Mouse (Mus musculus): ENCODE data around the gene Pih1d2.
"Not testable (repeated sequence)": the region's sequence is repeated elsewhere in the genome, so short reads cannot be mapped to it uniquely, and the experiment has no call there.

Gene Pih1d2

GRCm38 (mm10) chr9:50617794-50618330, 741 bp downstream of the Pih1d2 start:
- DNase-seq (ENCODE audit: low spot score): no peak

- DNase-seq (ENCODE audit: low spot score): not testable (repeated sequence)
Measured at GRCm38 (mm10) chr9:50630903-50631302, 13.8 kb downstream of the Pih1d2 start.

GRCm38 (mm10) chr9:50632016-50632688, 15.0 kb downstream of the Pih1d2 start:
- DNase-seq (ENCODE audit: low spot score): no peak

DNA sequence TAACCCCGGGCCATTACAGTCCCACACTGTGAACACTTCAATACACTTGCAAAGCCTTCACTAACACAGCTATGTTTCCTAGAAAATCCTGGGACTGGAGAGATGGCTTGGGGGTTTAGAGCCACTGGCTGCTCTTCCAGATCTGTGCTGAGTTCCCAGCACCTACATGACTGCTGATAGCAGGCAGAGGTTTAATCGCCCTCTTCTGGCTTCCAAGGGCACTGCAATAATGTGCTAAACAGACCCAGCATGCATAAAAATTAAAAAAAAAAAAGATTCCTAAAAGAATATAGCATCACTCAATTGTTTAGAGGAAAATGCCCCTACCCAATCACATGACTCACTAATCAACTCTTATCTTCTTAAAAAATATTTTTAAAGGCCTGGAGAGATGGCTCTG, 15.9 kb downstream of the Pih1d2 start:
- no peak for DNase-seq (ENCODE audit: low spot score)

DNA sequence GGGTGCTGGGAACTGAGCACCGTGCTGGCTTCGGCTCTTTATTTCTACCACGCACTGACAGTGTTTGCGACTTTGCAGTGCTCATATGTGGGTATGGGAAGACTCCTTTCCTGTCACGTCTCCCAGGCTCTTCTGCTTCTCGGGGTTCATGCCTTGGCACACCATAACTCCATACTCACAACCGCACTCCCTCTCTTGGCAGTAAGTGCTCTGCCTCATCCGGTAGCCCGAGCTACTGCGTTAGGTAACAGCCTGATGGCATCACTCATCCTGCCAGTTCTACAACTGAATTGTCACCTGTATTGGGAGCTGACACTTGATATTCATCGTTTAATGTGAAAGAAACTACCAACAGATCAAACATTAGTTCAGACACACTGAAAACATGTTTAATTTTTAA, 17.1 kb downstream of the Pih1d2 start:
- DNase-seq (ENCODE audit: low spot score): no peak

DNA sequence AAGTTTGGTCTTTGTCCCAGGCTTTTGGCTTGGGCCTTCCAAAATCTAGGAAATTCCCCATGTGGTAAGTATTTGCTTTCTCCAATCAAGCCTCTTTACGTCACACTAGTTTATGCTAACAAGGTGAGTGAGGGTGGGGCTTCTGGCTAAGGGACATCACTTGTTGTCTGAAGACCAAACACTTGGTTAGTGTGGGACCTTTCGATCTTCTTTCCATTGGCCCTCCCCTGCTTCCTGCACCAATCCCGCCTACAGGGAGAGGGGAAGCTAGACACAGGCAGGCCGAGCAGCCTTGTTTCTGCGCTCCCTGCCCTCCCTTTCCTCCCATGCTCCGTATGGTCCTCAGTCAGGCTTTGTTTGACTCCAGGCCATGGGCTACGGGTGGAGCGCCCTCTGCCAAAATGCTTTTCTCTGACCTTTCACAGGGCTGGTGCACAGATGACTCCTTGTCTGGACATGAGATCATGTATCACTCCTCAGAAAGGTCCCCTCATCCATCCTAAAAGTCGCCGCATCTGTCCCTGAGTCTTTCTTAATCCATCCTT, 29.8 kb downstream of the Pih1d2 start:
- no peak for DNase-seq (ENCODE audit: low spot score)

GRCm38 (mm10) chr9:50650503-50650902, 33.4 kb downstream of the Pih1d2 start:
- no peak for DNase-seq (ENCODE audit: low spot score)

GRCm38 (mm10) chr9:50658391-50658790, 41.3 kb downstream of the Pih1d2 start:
- DNase-seq (ENCODE audit: low spot score): no peak

DNA sequence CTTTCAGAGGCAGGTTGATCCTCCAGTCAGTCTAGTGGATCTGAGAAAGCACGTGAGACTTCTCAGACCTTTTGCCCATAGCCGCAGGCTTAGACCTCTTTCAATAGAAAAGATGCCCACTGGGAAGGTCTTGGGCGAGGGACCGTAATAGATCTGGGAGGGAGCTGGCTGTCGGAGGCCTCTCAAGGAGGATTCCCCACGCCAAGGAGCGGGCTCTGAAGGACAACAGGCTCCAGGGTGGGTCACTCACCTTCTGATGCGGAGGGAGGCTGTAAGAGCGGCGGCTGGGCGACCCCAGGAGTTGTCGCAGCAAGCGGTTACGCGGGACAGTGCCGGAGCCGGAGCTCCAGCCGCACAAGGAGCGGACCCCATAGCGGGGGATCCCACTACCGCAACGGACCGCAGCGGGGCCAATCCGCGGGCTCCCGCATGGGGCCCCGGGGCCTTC, 41.8 kb downstream of the Pih1d2 start:
- DNase-seq (ENCODE audit: low spot score): peak; percentile 31

DNA sequence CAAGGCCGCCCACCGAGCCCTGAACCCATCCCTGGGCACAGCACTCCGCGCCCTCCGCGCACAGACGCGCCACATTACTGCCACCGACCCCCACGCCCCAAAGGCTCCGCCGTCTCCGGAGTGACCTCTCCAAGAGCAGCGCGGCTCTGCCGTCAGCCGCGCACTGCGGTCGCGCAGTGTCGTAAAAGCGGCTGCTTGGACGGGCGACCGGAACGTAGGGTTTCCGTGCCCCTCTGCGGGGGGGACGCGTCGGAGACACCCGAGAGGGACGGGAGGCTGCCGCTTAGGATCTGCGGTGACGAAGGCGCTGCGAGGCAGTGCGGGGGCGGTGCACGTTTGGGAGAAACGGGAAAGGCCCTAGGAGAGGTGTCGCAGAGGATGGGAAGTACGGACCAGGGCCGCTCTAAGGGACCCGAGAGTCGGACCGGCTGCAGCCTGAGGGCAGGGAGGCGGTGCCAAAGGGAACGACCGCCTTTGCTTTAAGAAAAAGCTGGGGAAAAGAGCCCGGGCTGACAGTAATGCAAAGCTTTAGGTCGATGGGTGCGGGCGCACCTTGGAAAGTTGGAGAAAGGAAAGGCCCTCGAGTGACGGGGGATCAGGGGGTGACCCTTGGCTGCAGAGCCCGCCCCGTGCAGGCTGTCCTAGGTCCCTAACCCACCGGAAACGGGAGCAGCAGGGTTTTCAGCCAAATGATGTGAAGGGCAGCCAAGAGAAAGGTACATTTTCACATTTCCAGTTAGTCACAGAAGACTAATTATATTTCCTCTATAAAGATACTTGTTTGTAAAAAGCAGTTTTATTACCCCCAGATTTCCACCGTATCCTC, 42.5 kb downstream of the Pih1d2 start, which contains the start of gene Dlat:
Dlat (minus strand) TSS at position 389 of the 826 bp plus-strand sequence.
- DNase-seq (ENCODE audit: low spot score): peak; percentile 82

GRCm38 (mm10) chr9:50660431-50660830, 43.3 kb downstream of the Pih1d2 start:
- no peak for DNase-seq (ENCODE audit: low spot score)

GRCm38 (mm10) chr9:50664826-50665225, 47.7 kb downstream of the Pih1d2 start:
- DNase-seq (ENCODE audit: low spot score): no peak

DNA sequence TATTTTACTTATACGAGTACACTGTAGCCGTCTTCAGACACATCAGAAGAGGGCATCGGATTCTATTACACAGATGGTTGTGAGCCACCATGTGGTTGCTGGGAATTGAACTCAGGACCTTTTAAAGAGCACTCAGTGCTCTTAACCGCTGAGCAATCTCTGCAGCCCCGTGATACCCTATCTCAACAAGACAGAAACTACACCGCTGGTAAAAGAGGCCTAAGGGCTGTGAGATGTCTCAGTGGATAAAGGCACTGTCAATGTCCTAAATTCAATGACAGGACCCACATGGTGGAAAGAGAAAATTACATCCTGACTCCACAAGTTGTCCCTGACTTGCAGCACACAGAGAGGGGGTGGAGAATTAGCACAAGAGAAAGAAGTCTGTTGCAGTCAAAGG, 49.3 kb downstream of the Pih1d2 start:
- DNase-seq (ENCODE audit: low spot score): no peak

DNA sequence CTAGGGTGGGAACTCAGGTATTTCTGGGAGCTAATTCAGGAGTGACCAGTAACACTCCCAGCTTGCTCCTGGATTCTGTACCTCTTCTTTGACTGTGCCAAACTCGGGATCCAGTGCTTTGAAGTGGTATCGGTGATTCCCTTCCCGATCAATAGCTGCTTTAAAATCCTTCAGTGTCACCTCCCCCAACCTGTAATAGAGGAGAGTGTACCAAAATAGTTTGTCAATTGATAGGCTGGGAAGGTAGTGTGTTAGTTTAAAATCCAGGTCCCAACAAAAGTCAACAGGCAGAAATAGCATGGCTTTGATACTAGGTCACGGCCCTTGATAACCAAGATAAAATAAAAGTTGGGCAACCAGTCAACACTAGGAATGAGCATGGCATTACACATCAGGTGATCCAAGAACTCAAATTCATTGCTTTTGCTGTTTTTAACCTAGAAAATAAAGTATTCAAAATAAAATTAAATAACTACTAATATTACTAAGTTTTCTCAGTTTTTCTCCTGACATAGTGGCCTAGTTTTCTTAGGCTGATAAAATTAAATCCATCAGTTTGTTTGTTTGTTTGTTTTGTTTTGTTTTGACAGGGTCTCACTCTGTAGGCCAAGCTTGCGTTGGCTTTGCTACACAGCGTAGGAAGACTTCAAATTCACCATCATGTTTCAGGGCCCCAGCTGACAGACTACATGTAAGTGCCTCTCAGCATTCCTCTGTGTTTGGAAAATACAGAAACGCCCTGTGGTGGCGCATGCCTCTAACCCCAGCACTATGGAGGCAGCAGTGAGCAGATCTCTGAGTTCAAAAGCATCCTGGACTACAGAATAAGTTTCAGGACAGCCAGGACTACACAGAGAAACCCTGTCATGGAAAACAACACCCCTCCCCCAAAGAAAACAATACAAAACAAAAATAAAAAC, 50.7 kb downstream of the Pih1d2 start:
- no peak for DNase-seq (ENCODE audit: low spot score)

DNA sequence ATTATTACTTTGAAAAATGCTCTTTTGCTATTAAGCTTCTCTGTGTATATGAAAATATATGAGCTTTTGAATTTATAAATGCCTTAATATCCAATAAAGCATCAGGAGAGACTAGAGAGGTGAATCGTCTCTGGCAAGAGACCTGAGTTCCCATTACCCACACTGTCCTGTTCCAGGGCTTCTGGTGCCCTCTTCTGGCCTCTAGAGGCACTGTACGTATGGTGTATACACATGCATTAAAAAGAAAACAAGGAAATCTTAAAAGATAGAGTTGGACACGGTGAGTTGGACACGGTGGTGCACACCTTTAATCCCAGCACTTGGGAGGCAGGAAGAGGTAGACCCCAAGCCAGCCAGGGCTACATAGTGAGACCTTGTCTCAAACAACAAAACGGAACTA, 53.6 kb downstream of the Pih1d2 start:
- DNase-seq (ENCODE audit: low spot score): peak; percentile 41

Data from urinary bladder, postnatal 25 days (tissue).